Mouse (Mus musculus) small intestine, adult 10 weeks (tissue): ENCODE measurements around the gene Spred1. TPM values are rescaled to one million over a fixed set of nuclear protein-coding genes. Genes with fewer than 3 reads are reported as not detected.

ENCODE experiments used
- polyA plus RNA-seq: library from polyadenylated mRNA; stranded (reverse); fragments of 350-450 nt; fragmentation: Illumina TruSeq; extraction: RNeasy Lipid Tissue Mini Kit (QIAGEN cat#74804); gene quantifications from one replicate; pipeline ENCODE4 v1.2.3, GENCODE M21; 2014; ENCODE audit warnings: low replicate concordance

Gene Spred1
- 29.4 TPM for polyA plus RNA-seq

GRCm38 (mm10) chr2:117121212-117121983 lies at the start of gene Spred1:
Spred1 (plus strand) TSS chr2:117121374.

Other genes starting within 250 kb of the Spred1 start
- gene Tmco5, start 242.7 kb upstream of the Spred1 start, polyA plus RNA-seq: not detected
- 49.5 TPM for gene Fam98b, start 128.4 kb downstream of the Spred1 start, polyA plus RNA-seq
- 7.4 TPM for gene Rasgrp1, start 221.6 kb downstream of the Spred1 start, polyA plus RNA-seq